Mouse (Mus musculus) cortical plate, adult 2 months (tissue): ENCODE data around the gene Ccdc136.

Source experiments
- CTCF ChIP-seq: fragments of 200-500 bp; IDR thresholded peaks from 2 replicates; pipeline ENCODE4 v1.5.1; 2011; ENCODE audit warnings: mild to moderate bottlenecking, control low read depth, low read length; ENCODE audit not compliant: insufficient read depth; ENCODE audit errors: extremely low read depth
- POLR2A ChIP-seq: fragments of 200-500 bp; IDR thresholded peaks from 2 replicates; pipeline ENCODE4 v1.6.1; 2011; ENCODE audit warnings: mild to moderate bottlenecking, low read length, control low read depth; ENCODE audit not compliant: insufficient read depth; ENCODE audit errors: extremely low read depth

- TF ChIP-seq POLR2A (no peak), CTCF (no peak)
These were observed 49.2 kb downstream of the Ccdc136 start for GRCm38 (mm10) chr6:29445354-29445753.
